Mouse (Mus musculus) myocyte (in vitro differentiated cells): Measurements from ENCODE around the gene Robo1. TPM values are rescaled to one million over a fixed set of nuclear protein-coding genes. Genes with fewer than 3 reads are reported as not detected.

Source experiments
- H3K27me3 ChIP-seq: one replicate; pipeline ENCODE4 v1.6.1; 2011; ENCODE audit not compliant: control insufficient read depth, insufficient read depth, insufficient read length
- H3K36me3 ChIP-seq: one replicate; pipeline ENCODE4 v1.6.1; 2011; ENCODE audit not compliant: control insufficient read depth, insufficient read depth
- H3K4me2 ChIP-seq: one replicate; pipeline ENCODE4 v1.6.1; 2011; ENCODE audit warnings: low read depth, control low read depth
- H3K4me3 ChIP-seq: one replicate; pipeline ENCODE4 v1.5.1; 2011; ENCODE audit warnings: mild to moderate bottlenecking, control low read depth, moderate library complexity
- H3K79me2 ChIP-seq: one replicate; pipeline ENCODE4 v1.6.1; 2011; ENCODE audit not compliant: control insufficient read depth, insufficient read depth
- H3ac ChIP-seq: one replicate; pipeline ENCODE4 v1.6.1; 2011; ENCODE audit not compliant: control insufficient read depth, insufficient read length
- CEBPB ChIP-seq: IDR thresholded peaks from 2 replicates; pipeline ENCODE4 v1.6.1; 2011; ENCODE audit warnings: mild to moderate bottlenecking, moderate library complexity; ENCODE audit not compliant: poor library complexity, insufficient read depth, severe bottlenecking
- E2F4 ChIP-seq: IDR thresholded peaks from one replicate; pipeline ENCODE4 v1.6.1; 2011; ENCODE audit warnings: mild to moderate bottlenecking, control low read depth, moderate library complexity; ENCODE audit not compliant: insufficient read depth
- MAX ChIP-seq: IDR thresholded peaks from one replicate; pipeline ENCODE4 v1.6.1; 2011; ENCODE audit warnings: low read depth, mild to moderate bottlenecking, control low read depth
- MYOD1 ChIP-seq, 3 experiments: IDR thresholded peaks; one replicate each; pipeline ENCODE4 v1.6.1; 2011; ENCODE audit warnings: control low read depth in 2 of 3, low read depth in 2 of 3, mild to moderate bottlenecking in 2 of 3, moderate library complexity in 1 of 3; ENCODE audit not compliant: insufficient read length in 2 of 3, control insufficient read depth in 1 of 3
- MYOG ChIP-seq, 3 experiments: IDR thresholded peaks; one replicate each; pipeline ENCODE4 v1.6.1; 2011; ENCODE audit warnings: control low read depth in 2 of 3, low read depth in 2 of 3, mild to moderate bottlenecking in 2 of 3; ENCODE audit not compliant: insufficient read length in 2 of 3, control insufficient read depth in 1 of 3, insufficient read depth in 1 of 3
- POLR2A ChIP-seq: IDR thresholded peaks from one replicate; pipeline ENCODE4 v1.6.1; 2011; ENCODE audit warnings: low read depth, mild to moderate bottlenecking, control low read depth, moderate library complexity; ENCODE audit not compliant: insufficient read length
- POLR2AphosphoS2 ChIP-seq: IDR thresholded peaks from one replicate; pipeline ENCODE4 v1.6.1; 2011; ENCODE audit warnings: low read depth, control low read depth; ENCODE audit not compliant: insufficient read length
- REST ChIP-seq: IDR thresholded peaks from one replicate; pipeline ENCODE4 v1.6.1; 2011; ENCODE audit warnings: mild to moderate bottlenecking, control low read depth, moderate library complexity; ENCODE audit not compliant: insufficient read depth, insufficient read length
- SRF ChIP-seq: IDR thresholded peaks from one replicate; pipeline ENCODE4 v1.6.1; 2011; ENCODE audit warnings: low read depth; ENCODE audit not compliant: control insufficient read depth, insufficient read length
- TCF12 ChIP-seq: IDR thresholded peaks from one replicate; pipeline ENCODE4 v1.6.1; 2011; ENCODE audit warnings: mild to moderate bottlenecking, control low read depth; ENCODE audit not compliant: poor library complexity, insufficient read depth, severe bottlenecking
- TCF3 ChIP-seq: IDR thresholded peaks from one replicate; pipeline ENCODE4 v1.6.1; 2011; ENCODE audit warnings: low read depth, control low read depth; ENCODE audit not compliant: insufficient read length
- USF1 ChIP-seq: IDR thresholded peaks from one replicate; pipeline ENCODE4 v1.6.1; 2011; ENCODE audit warnings: low read depth, mild to moderate bottlenecking, control low read depth, moderate library complexity
- polyA plus RNA-seq: library from polyadenylated mRNA; unstranded; fragments of >200 nt; fragmentation: generic; extraction: Trizol; gene quantifications from one replicate; pipeline ENCODE4 v1.2.1, GENCODE M21; 2012; ENCODE audit warnings: missing spikeins

The Robo1 gene
- polyA plus RNA-seq, 1 experiment, result 3.5 TPM

GRCm38 (mm10) chr16:72930871-72931270 is 622.8 kb downstream of the Robo1 start:
- TF ChIP-seq USF1 (no peak), MAX (no peak), E2F4 (no peak), MYOD1 (IDR thresholded peaks at IDR 0.05; ENCODE audit: control insufficient read depth in 1 of 3, insufficient read length in 2 of 3, low read depth in 2 of 3) (no peak), POLR2AphosphoS2 (no peak), POLR2A (no peak), MYOG (IDR thresholded peaks at IDR 0.05; ENCODE audit: control insufficient read depth in 1 of 3, insufficient read depth in 1 of 3, insufficient read length in 2 of 3, low read depth in 2 of 3) (no peak), TCF12 (no peak), TCF3 (no peak), CEBPB (no peak), REST (no peak), SRF (no peak)
- Histone ChIP-seq H3K27me3 (no peaks in the 10 kb centered on the region), H3K4me2 (no peak overlapping the region), H3K4me3 (no peak overlapping the region), H3K36me3 (no peaks in the 10 kb centered on the region), H3K79me2 (no peaks in the 10 kb centered on the region), H3ac (no peak overlapping the region)

GRCm38 (mm10) chr16:72934908-72935307 is 626.8 kb downstream of the Robo1 start:
- Histone ChIP-seq H3K79me2 (no peaks in the 10 kb centered on the region), H3K4me3 (no peak overlapping the region), H3K27me3 (no peaks in the 10 kb centered on the region), H3ac (no peak overlapping the region), H3K4me2 (no peak overlapping the region), H3K36me3 (no peaks in the 10 kb centered on the region)
- no peak for TF ChIP-seq POLR2AphosphoS2
- TF ChIP-seq MYOD1 (IDR thresholded peaks at IDR 0.05; ENCODE audit: control insufficient read depth in 1 of 3, insufficient read length in 2 of 3, low read depth in 2 of 3), result no peak
- TF ChIP-seq CEBPB, result no peak
- no peak for TF ChIP-seq MYOG (IDR thresholded peaks at IDR 0.05; ENCODE audit: control insufficient read depth in 1 of 3, insufficient read depth in 1 of 3, insufficient read length in 2 of 3, low read depth in 2 of 3)
- TF ChIP-seq MAX, result no peak
- no peak for TF ChIP-seq E2F4
- TF ChIP-seq POLR2A, result no peak
- TF ChIP-seq USF1, result no peak
- TF ChIP-seq TCF3, result no peak
- TF ChIP-seq REST, result no peak
- TF ChIP-seq TCF12, result no peak

GRCm38 (mm10) chr16:72937183-72937582 is 629.1 kb downstream of the Robo1 start:
- Histone ChIP-seq H3K4me2 (no peak overlapping the region), H3ac (no peak overlapping the region), H3K79me2 (no peaks in the 10 kb centered on the region), H3K27me3 (no peaks in the 10 kb centered on the region), H3K36me3 (no peaks in the 10 kb centered on the region), H3K4me3 (no peak overlapping the region)
- TF ChIP-seq MAX (no peak), CEBPB (no peak), POLR2AphosphoS2 (no peak), SRF (no peak), TCF3 (no peak), E2F4 (no peak), MYOD1 (IDR thresholded peaks at IDR 0.05; ENCODE audit: control insufficient read depth in 1 of 3, insufficient read length in 2 of 3, low read depth in 2 of 3) (no peak), REST (no peak), POLR2A (no peak), TCF12 (no peak)

- Histone ChIP-seq H3ac (no peak overlapping the region), H3K27me3 (no peaks in the 10 kb centered on the region), H3K4me2 (no peak overlapping the region), H3K36me3 (no peaks in the 10 kb centered on the region), H3K79me2 (no peaks in the 10 kb centered on the region), H3K4me3 (no peak overlapping the region)
- no peak for TF ChIP-seq POLR2A
Observed at GRCm38 (mm10) chr16:72939862-72940261, 631.8 kb downstream of the Robo1 start.

- TF ChIP-seq REST, result no peak
- TF ChIP-seq MYOD1 (IDR thresholded peaks at IDR 0.05; ENCODE audit: control insufficient read depth in 1 of 3, insufficient read length in 2 of 3, low read depth in 2 of 3), result no peak
- TF ChIP-seq POLR2AphosphoS2, result no peak
- no peak for TF ChIP-seq USF1
- no peak for TF ChIP-seq CEBPB
- no peak for TF ChIP-seq E2F4
- TF ChIP-seq TCF3, result no peak
- no peak for TF ChIP-seq MAX
- no peak for TF ChIP-seq MYOG (IDR thresholded peaks at IDR 0.05; ENCODE audit: control insufficient read depth in 1 of 3, insufficient read depth in 1 of 3, insufficient read length in 2 of 3, low read depth in 2 of 3)
- no peak for TF ChIP-seq SRF
- TF ChIP-seq TCF12, result no peak
- no peak for TF ChIP-seq POLR2A
- no peaks in the 10 kb centered on the region for H3K36me3 ChIP-seq
Observed at GRCm38 (mm10) chr16:72940786-72941185, 632.7 kb downstream of the Robo1 start.

More at GRCm38 (mm10) chr16:72940786-72941185, 632.7 kb downstream of the Robo1 start:
- Histone ChIP-seq H3K4me2 (no peak overlapping the region), H3K79me2 (no peaks in the 10 kb centered on the region), H3K27me3 (no peaks in the 10 kb centered on the region), H3K4me3 (no peak overlapping the region), H3ac (no peak overlapping the region)
